In the genomic region with DNA sequence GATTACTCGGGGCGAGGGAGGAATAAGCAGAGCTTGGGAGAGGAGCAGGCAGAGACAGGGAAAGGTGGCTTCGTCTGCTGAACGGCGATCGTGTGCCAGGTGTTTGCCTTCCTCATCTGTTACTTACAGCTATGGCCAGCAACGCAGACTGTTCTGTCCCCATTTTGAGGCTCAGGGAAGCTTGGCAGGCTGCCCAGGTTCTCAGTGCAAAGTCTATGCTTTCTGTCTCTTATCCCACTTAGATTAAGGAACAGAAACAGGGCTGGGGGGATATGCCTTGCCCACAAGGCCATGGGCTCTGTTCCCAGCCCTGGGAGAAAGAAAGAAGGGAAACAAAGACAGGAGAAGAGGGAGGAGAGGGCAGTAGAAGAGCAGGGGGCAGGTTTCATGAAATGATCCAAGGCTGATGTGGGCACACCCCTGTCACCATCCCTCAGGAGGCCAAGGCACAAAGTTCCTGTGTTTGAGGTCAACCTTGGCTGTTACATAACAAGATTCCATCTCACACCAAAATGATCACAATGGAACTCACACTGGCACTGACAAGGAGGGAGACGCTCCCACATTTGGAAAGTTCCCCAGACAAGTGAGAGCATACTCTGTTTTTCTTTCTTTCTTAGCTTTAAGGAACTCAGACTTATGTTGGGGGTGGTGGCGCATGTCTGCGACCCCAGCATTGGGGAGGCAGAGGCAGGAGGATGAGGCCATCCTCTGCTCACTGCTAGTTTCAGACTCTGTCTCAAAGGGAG, we compare ENCODE assay signal across 8 mouse cellular contexts.
A peak's percentile ranks its signal among the peaks of the same experiment; 100 is the strongest.
DNase-seq lines count a peak whose midpoint lies in the region; ATAC-seq lines count a peak whose summit lies in the region.

No protein-coding gene starts in this region.

- H3K9me3 ChIP-seq in hindbrain, embryonic 16.5 days (ENCODE audit: control insufficient read depth, low read length): no peaks in the 10 kb centered on the region
- H3K9me3 ChIP-seq in neural tube, embryonic 13.5 days: no peaks in the 10 kb centered on the region

- H3K27ac ChIP-seq in hindbrain, embryonic 16.5 days (ENCODE audit: low read depth, low read length): peak overlapping the region; percentile 45
- 0 out of 2 replicates have a peak overlapping the region, but pooled peaks have one; percentile 38 for H3K27ac ChIP-seq in neural tube, embryonic 13.5 days (replicated peaks)

- 67% methylated on average over 10 of the region's 10 CpGs for WGBS in hindbrain, embryonic 16.5 days
- 75% methylated on average over 10 of the region's 10 CpGs for WGBS in neural tube, embryonic 13.5 days

- H3K4me1 ChIP-seq in hindbrain, embryonic 16.5 days (ENCODE audit: control insufficient read depth, insufficient read depth, low read depth, low read length): peaks cover 6% of the 10 kb centered on the region
- peaks cover 15% of the 10 kb centered on the region for H3K4me1 ChIP-seq in neural tube, embryonic 13.5 days (replicated peaks)

- no peak overlapping the region for H3K4me3 ChIP-seq in hindbrain, embryonic 16.5 days (ENCODE audit: low read length)
- no peak overlapping the region for H3K4me3 ChIP-seq in neural tube, embryonic 13.5 days

- no peaks in the 10 kb centered on the region for H3K36me3 ChIP-seq in hindbrain, embryonic 16.5 days (ENCODE audit: control insufficient read depth, insufficient read depth, low read length)
- peaks cover 8% of the 10 kb centered on the region; the same call in 1 of the 2 replicates for H3K36me3 ChIP-seq in neural tube, embryonic 13.5 days

- H3K27me3 ChIP-seq in hindbrain, embryonic 16.5 days (replicated peaks; ENCODE audit: control insufficient read depth, insufficient read depth, low read length): no peaks in the 10 kb centered on the region
- no peaks in the 10 kb centered on the region for H3K27me3 ChIP-seq in neural tube, embryonic 13.5 days

- H3K4me2 ChIP-seq in hindbrain, embryonic 16.5 days (ENCODE audit: low read length): no peak overlapping the region
- H3K4me2 ChIP-seq in neural tube, embryonic 13.5 days: no peak overlapping the region

- H3K9ac ChIP-seq in hindbrain, embryonic 16.5 days (ENCODE audit: low read depth, low read length): no peak overlapping the region
- H3K9ac ChIP-seq in neural tube, embryonic 13.5 days: no peak overlapping the region

- DNase-seq in MEL-GATA-1-ER (ENCODE audit: extremely low read depth, low read depth): peak; percentile 9
- DNase-seq in adrenal gland, adult 2 months: peak; percentile 52
- DNase-seq in left cerebral cortex, adult 18-20 months (ENCODE audit: low spot score in 2 of 2): peak; percentile 72 to 75

- ATAC-seq in frontal cortex, adult (ENCODE audit: low TSS enrichment): peak; percentile 85
- ATAC-seq in hindbrain, embryonic 16.5 days: peak; percentile 69
- no peak for ATAC-seq in neural tube, embryonic 13.5 days (ENCODE audit: low read depth)
- ATAC-seq in megakaryocyte-erythroid progenitor cell, adult 5-6 weeks (replicated peaks; ENCODE audit: low FRiP score, low TSS enrichment, poor library complexity, severe bottlenecking): no peak
- ATAC-seq in erythroid progenitor cell, adult 5-6 weeks (replicated peaks; ENCODE audit: low FRiP score, poor library complexity, severe bottlenecking): no peak

Comparison
In these comparisons a context has a peak if more than half of its experiments do, and no peak if none do; other contexts are left out.
1. DNase-seq: peak in every context shown above with its lines; median percentile 74 in left cerebral cortex, adult 18-20 months; 52 in adrenal gland, adult 2 months; 9 in MEL-GATA-1-ER.
2. ATAC-seq: peak in frontal cortex, adult (single experiment) and hindbrain, embryonic 16.5 days (single experiment); none in neural tube, embryonic 13.5 days (single experiment), megakaryocyte-erythroid progenitor cell, adult 5-6 weeks (single experiment) and erythroid progenitor cell, adult 5-6 weeks (single experiment).